Mouse (Mus musculus): ENCODE measurements around the gene Hpd. TPM values are rescaled to one million over a fixed set of nuclear protein-coding genes. Genes with fewer than 3 reads are reported as not detected.
A peak's percentile ranks its signal among the peaks of the same experiment; 100 is the strongest.

Gene Hpd
- polyA plus RNA-seq, 1 experiment from 2014 or later, result not detected

- WGBS, result 4% methylated on average over 19 of the region's 20 CpGs
- peaks cover 11% of the 10 kb centered on the region; the same call in 1 of the 2 replicates for H3K36me3 ChIP-seq (ENCODE audit: control insufficient read depth, insufficient read depth, low read length)
- peak overlapping the region; percentile 90 for H3K4me3 ChIP-seq (ENCODE audit: low read depth, low read length)
- H3K9ac ChIP-seq (ENCODE audit: low read depth, low read length), result peak overlapping the region; percentile 100
- no peaks in the 10 kb centered on the region for H3K27me3 ChIP-seq (replicated peaks; ENCODE audit: control insufficient read depth, insufficient read depth, low read length)
- peak overlapping the region; percentile 100 for H3K4me2 ChIP-seq (ENCODE audit: low read depth, low read length)
- ATAC-seq (ENCODE audit: low read depth) (no peak; the same call in 1 of the 2 replicates), DNase-seq (ENCODE audit: low spot score) (peak; percentile 93)
- H3K27ac ChIP-seq (replicated peaks; ENCODE audit: low read depth, low read length), result peak overlapping the region; percentile 100
- peaks cover 55% of the 10 kb centered on the region for H3K4me1 ChIP-seq (ENCODE audit: control insufficient read depth, insufficient read depth, low read length)
- H3K9me3 ChIP-seq (ENCODE audit: control insufficient read depth, low read length), result no peaks in the 10 kb centered on the region
Measured at GRCm38 (mm10) chr5:123137044-123137909, 45.2 kb downstream of the Hpd start.

- peak overlapping the region; percentile 90 for H3K4me3 ChIP-seq (ENCODE audit: low read depth, low read length)
- whole genome bisulfite sequencing, result 2% methylated on average over 13 of the region's 13 CpGs
- peak; percentile 20 for ATAC-seq (ENCODE audit: low read depth)
- H3K27me3 ChIP-seq (replicated peaks; ENCODE audit: control insufficient read depth, insufficient read depth, low read length), result no peaks in the 10 kb centered on the region
- H3K9ac ChIP-seq (ENCODE audit: low read depth, low read length), result peak overlapping the region; percentile 100
- H3K27ac ChIP-seq (replicated peaks; ENCODE audit: low read depth, low read length), result peak overlapping the region; percentile 100
- H3K9me3 ChIP-seq (ENCODE audit: control insufficient read depth, low read length), result no peaks in the 10 kb centered on the region
- H3K36me3 ChIP-seq (ENCODE audit: control insufficient read depth, insufficient read depth, low read length), result peaks cover 11% of the 10 kb centered on the region; the same call in 1 of the 2 replicates
- peak; percentile 95 for DNase-seq (ENCODE audit: low spot score)
- H3K4me1 ChIP-seq (ENCODE audit: control insufficient read depth, insufficient read depth, low read length), result peaks cover 59% of the 10 kb centered on the region
- peak overlapping the region; percentile 100 for H3K4me2 ChIP-seq (ENCODE audit: low read depth, low read length)
Measured at GRCm38 (mm10) chr5:123136361-123137043, 46.0 kb downstream of the Hpd start.

- H3K36me3 ChIP-seq (ENCODE audit: control insufficient read depth, insufficient read depth, low read length), result peaks cover 13% of the 10 kb centered on the region; the same call in 1 of the 2 replicates
- WGBS, result 2% methylated on average over 29 of the region's 30 CpGs
- peak overlapping the region; percentile 90 for H3K4me3 ChIP-seq (ENCODE audit: low read depth, low read length)
- H3K9me3 ChIP-seq (ENCODE audit: control insufficient read depth, low read length), result no peaks in the 10 kb centered on the region
- H3K4me1 ChIP-seq (ENCODE audit: control insufficient read depth, insufficient read depth, low read length), result peaks cover 59% of the 10 kb centered on the region
- DNase-seq (ENCODE audit: low spot score) (peak; percentile 92), ATAC-seq (ENCODE audit: low read depth) (peak; percentile 12)
- peak overlapping the region; percentile 100 for H3K27ac ChIP-seq (replicated peaks; ENCODE audit: low read depth, low read length)
- no peaks in the 10 kb centered on the region for H3K27me3 ChIP-seq (replicated peaks; ENCODE audit: control insufficient read depth, insufficient read depth, low read length)
- H3K9ac ChIP-seq (ENCODE audit: low read depth, low read length), result peak overlapping the region; percentile 100
- H3K4me2 ChIP-seq (ENCODE audit: low read depth, low read length), result peak overlapping the region; percentile 100
Measured at GRCm38 (mm10) chr5:123135471-123136360, 46.8 kb downstream of the Hpd start.

GRCm38 (mm10) chr5:123134875-123135382 is 47.6 kb downstream of the Hpd start:
- H3K4me2 ChIP-seq (ENCODE audit: low read depth, low read length), result peak overlapping the region; percentile 100
- H3K36me3 ChIP-seq (ENCODE audit: control insufficient read depth, insufficient read depth, low read length), result peaks cover 20% of the 10 kb centered on the region; the same call in 1 of the 2 replicates
- H3K4me1 ChIP-seq (ENCODE audit: control insufficient read depth, insufficient read depth, low read length), result peaks cover 59% of the 10 kb centered on the region
- peak overlapping the region; percentile 100 for H3K9ac ChIP-seq (ENCODE audit: low read depth, low read length)
- no peaks in the 10 kb centered on the region for H3K27me3 ChIP-seq (replicated peaks; ENCODE audit: control insufficient read depth, insufficient read depth, low read length)
- 20% methylated on average over 8 of the region's 8 CpGs for WGBS
- H3K9me3 ChIP-seq (ENCODE audit: control insufficient read depth, low read length), result no peaks in the 10 kb centered on the region
- peak overlapping the region; percentile 90 for H3K4me3 ChIP-seq (ENCODE audit: low read depth, low read length)
- ATAC-seq (ENCODE audit: low read depth) (no peak), DNase-seq (ENCODE audit: low spot score) (no peak)
- peak overlapping the region; percentile 100 for H3K27ac ChIP-seq (replicated peaks; ENCODE audit: low read depth, low read length)

- peaks cover 59% of the 10 kb centered on the region for H3K4me1 ChIP-seq (ENCODE audit: control insufficient read depth, insufficient read depth, low read length)
- WGBS, result 23% methylated on average over 13 of the region's 13 CpGs
- DNase-seq (ENCODE audit: low spot score), result peak; percentile 82
Measured at GRCm38 (mm10) chr5:123134186-123134874, 48.2 kb downstream of the Hpd start.

GRCm38 (mm10) chr5:123133784-123134143 is 48.8 kb downstream of the Hpd start:
- H3K4me1 ChIP-seq (ENCODE audit: control insufficient read depth, insufficient read depth, low read length), result peaks cover 59% of the 10 kb centered on the region
- peaks cover 20% of the 10 kb centered on the region; the same call in 1 of the 2 replicates for H3K36me3 ChIP-seq (ENCODE audit: control insufficient read depth, insufficient read depth, low read length)
- peak overlapping the region; percentile 100 for H3K27ac ChIP-seq (replicated peaks; ENCODE audit: low read depth, low read length)
- WGBS, result 8% methylated on average over 7 of the region's 7 CpGs
- peak overlapping the region; percentile 12 for H3K4me3 ChIP-seq (ENCODE audit: low read depth, low read length)
- ATAC-seq (ENCODE audit: low read depth), result peak; percentile 4; the same call in 1 of the 2 replicates
- H3K9ac ChIP-seq (ENCODE audit: low read depth, low read length), result no peak overlapping the region
- H3K27me3 ChIP-seq (replicated peaks; ENCODE audit: control insufficient read depth, insufficient read depth, low read length), result no peaks in the 10 kb centered on the region
- no peaks in the 10 kb centered on the region for H3K9me3 ChIP-seq (ENCODE audit: control insufficient read depth, low read length)
- peak; percentile 87 for DNase-seq (ENCODE audit: low spot score)
- H3K4me2 ChIP-seq (ENCODE audit: low read depth, low read length), result peak overlapping the region; percentile 100

More at GRCm38 (mm10) chr5:123134186-123134874, 48.2 kb downstream of the Hpd start:
- H3K9me3 ChIP-seq (ENCODE audit: control insufficient read depth, low read length), result no peaks in the 10 kb centered on the region
- peak overlapping the region; percentile 100 for H3K27ac ChIP-seq (replicated peaks; ENCODE audit: low read depth, low read length)
- no peaks in the 10 kb centered on the region for H3K27me3 ChIP-seq (replicated peaks; ENCODE audit: control insufficient read depth, insufficient read depth, low read length)
- H3K36me3 ChIP-seq (ENCODE audit: control insufficient read depth, insufficient read depth, low read length), result peaks cover 20% of the 10 kb centered on the region; the same call in 1 of the 2 replicates
- ATAC-seq (ENCODE audit: low read depth), result no peak
- peak overlapping the region; percentile 100; the same call in 1 of the 2 replicates for H3K9ac ChIP-seq (ENCODE audit: low read depth, low read length)
- peak overlapping the region; percentile 100 for H3K4me2 ChIP-seq (ENCODE audit: low read depth, low read length)
- H3K4me3 ChIP-seq (ENCODE audit: low read depth, low read length), result peak overlapping the region; percentile 90

GRCm38 (mm10) chr5:123133083-123133783 is 49.3 kb downstream of the Hpd start:
- Histone ChIP-seq H3K27me3 (replicated peaks; ENCODE audit: control insufficient read depth, insufficient read depth, low read length) (no peaks in the 10 kb centered on the region), H3K36me3 (ENCODE audit: control insufficient read depth, insufficient read depth, low read length) (peaks cover 20% of the 10 kb centered on the region; the same call in 1 of the 2 replicates), H3K9ac (ENCODE audit: low read depth, low read length) (no peak overlapping the region), H3K27ac (replicated peaks; ENCODE audit: low read depth, low read length) (peak overlapping the region; percentile 100), H3K4me1 (ENCODE audit: control insufficient read depth, insufficient read depth, low read length) (peaks cover 57% of the 10 kb centered on the region), H3K4me3 (ENCODE audit: low read depth, low read length) (peak overlapping the region; percentile 43), H3K9me3 (ENCODE audit: control insufficient read depth, low read length) (no peaks in the 10 kb centered on the region), H3K4me2 (ENCODE audit: low read depth, low read length) (peak overlapping the region; percentile 100)
- 17% methylated on average over 18 of the region's 18 CpGs for WGBS
- ATAC-seq (ENCODE audit: low read depth), result no peak
- peak; percentile 87 for DNase-seq (ENCODE audit: low spot score)

Measured in embryonic facial prominence, embryonic 14.5 days (tissue).